Mouse (Mus musculus): ENCODE results near the gene Bdh2. TPM values are rescaled to one million over a fixed set of nuclear protein-coding genes. Genes with fewer than 3 reads are reported as not detected.

Gene Bdh2
- total and polyA plus RNA-seq, 3 experiments: 0.38 to 1.4 TPM; not detected in 1

GRCm38 (mm10) chr3:135272627-135273026 is 8.4 kb upstream of the Bdh2 start:
- H3K4me3 ChIP-seq (ENCODE audit: low read depth, low read length): no peak overlapping the region
- H3K36me3 ChIP-seq (replicated peaks): peaks cover 57% of the 10 kb centered on the region

GRCm38 (mm10) chr3:135273047-135273446 is 8.0 kb upstream of the Bdh2 start:
- DNase-seq (ENCODE audit: low spot score) (no peak), ATAC-seq (ENCODE audit: extremely low read depth, insufficient number of reproducible peaks, low FRiP score, poor library complexity, severe bottlenecking) (no peak)
- H3K9me3 ChIP-seq (replicated peaks): no peaks in the 10 kb centered on the region
- H3K36me3 ChIP-seq (replicated peaks): peaks cover 54% of the 10 kb centered on the region
- no peak overlapping the region for H3K4me3 ChIP-seq (ENCODE audit: low read depth, low read length)
- no peaks in the 10 kb centered on the region for H3K4me1 ChIP-seq (ENCODE audit: insufficient read depth, low read depth, low read length)
- TF ChIP-seq TAL1 (conservative IDR thresholded peaks at IDR 0.05; ENCODE audit: low read depth, low read length): no peak
- no peak for TF ChIP-seq CTCF (IDR thresholded peaks at IDR 0.05; ENCODE audit: low read depth, low read length)
- TF ChIP-seq POLR2AphosphoS5 (IDR thresholded peaks at IDR 0.05; ENCODE audit: insufficient replicate concordance, low read depth, low read length): no peak
- no peak for TF ChIP-seq GATA1 (IDR thresholded peaks at IDR 0.05; ENCODE audit: borderline replicate concordance, low read length)
- TF ChIP-seq GATA2 (IDR thresholded peaks at IDR 0.05; ENCODE audit: borderline replicate concordance, low read depth, low read length): no peak
- no peaks in the 10 kb centered on the region for H3K27me3 ChIP-seq (ENCODE audit: insufficient read depth, low read length)

More at GRCm38 (mm10) chr3:135272627-135273026, 8.4 kb upstream of the Bdh2 start:
- no peak for DNase-seq (ENCODE audit: low spot score)
- no peak for ATAC-seq (ENCODE audit: extremely low read depth, insufficient number of reproducible peaks, low FRiP score, poor library complexity, severe bottlenecking)
- Histone ChIP-seq H3K27me3 (ENCODE audit: insufficient read depth, low read length) (no peaks in the 10 kb centered on the region), H3K9me3 (replicated peaks) (no peaks in the 10 kb centered on the region), H3K4me1 (ENCODE audit: insufficient read depth, low read depth, low read length) (no peaks in the 10 kb centered on the region)
- TF ChIP-seq CTCF (IDR thresholded peaks at IDR 0.05; ENCODE audit: low read depth, low read length) (no peak), POLR2AphosphoS5 (IDR thresholded peaks at IDR 0.05; ENCODE audit: insufficient replicate concordance, low read depth, low read length) (no peak), GATA1 (IDR thresholded peaks at IDR 0.05; ENCODE audit: borderline replicate concordance, low read length) (no peak), TAL1 (conservative IDR thresholded peaks at IDR 0.05; ENCODE audit: low read depth, low read length) (no peak), GATA2 (IDR thresholded peaks at IDR 0.05; ENCODE audit: borderline replicate concordance, low read depth, low read length) (no peak)

DNA sequence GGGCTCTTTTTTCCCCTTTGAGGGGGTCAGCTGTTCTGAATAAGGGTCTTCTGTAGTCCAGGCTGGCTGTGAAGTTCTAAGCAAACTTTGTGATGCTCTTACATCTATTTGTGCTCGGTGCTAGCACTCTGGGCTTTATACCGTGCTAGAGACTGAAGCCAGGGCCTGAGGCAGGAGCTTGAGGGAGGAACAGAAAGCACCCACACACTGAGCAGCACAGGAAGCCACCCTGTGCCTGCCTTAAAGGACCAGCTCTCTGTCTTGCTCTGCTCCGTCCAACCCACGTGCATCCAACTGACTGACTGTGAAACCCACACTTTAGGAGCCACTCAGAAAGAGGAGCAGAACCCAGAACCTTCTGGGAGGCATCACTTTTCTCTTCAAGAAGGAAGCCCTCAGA is 861 bp upstream of the Bdh2 start:
- no peaks in the 10 kb centered on the region for H3K36me3 ChIP-seq (replicated peaks)
- no peak for TF ChIP-seq GATA2 (IDR thresholded peaks at IDR 0.05; ENCODE audit: borderline replicate concordance, low read depth, low read length)
- no peak for TF ChIP-seq GATA1 (IDR thresholded peaks at IDR 0.05; ENCODE audit: borderline replicate concordance, low read length)
- no peak for TF ChIP-seq TAL1 (conservative IDR thresholded peaks at IDR 0.05; ENCODE audit: low read depth, low read length)
- no peak for TF ChIP-seq CTCF (IDR thresholded peaks at IDR 0.05; ENCODE audit: low read depth, low read length)
- no peak for TF ChIP-seq POLR2AphosphoS5 (IDR thresholded peaks at IDR 0.05; ENCODE audit: insufficient replicate concordance, low read depth, low read length)
- peaks cover 6% of the 10 kb centered on the region; the same call in 1 of the 2 replicates for H3K4me1 ChIP-seq (ENCODE audit: insufficient read depth, low read depth, low read length)
- H3K27me3 ChIP-seq (ENCODE audit: insufficient read depth, low read length): peaks cover 15% of the 10 kb centered on the region
- ATAC-seq (ENCODE audit: extremely low read depth, insufficient number of reproducible peaks, low FRiP score, poor library complexity, severe bottlenecking) (no peak), DNase-seq (ENCODE audit: low spot score) (no peak)
- H3K4me3 ChIP-seq (ENCODE audit: low read depth, low read length): no peak overlapping the region
- H3K9me3 ChIP-seq (replicated peaks): no peaks in the 10 kb centered on the region

GRCm38 (mm10) chr3:135281701-135282100 is 680 bp downstream of the Bdh2 start:
- Histone ChIP-seq H3K4me3 (ENCODE audit: low read depth, low read length) (no peak overlapping the region), H3K9me3 (replicated peaks) (no peaks in the 10 kb centered on the region), H3K36me3 (replicated peaks) (no peaks in the 10 kb centered on the region), H3K4me1 (ENCODE audit: insufficient read depth, low read depth, low read length) (peaks cover 6% of the 10 kb centered on the region; the same call in 1 of the 2 replicates), H3K27me3 (ENCODE audit: insufficient read depth, low read length) (peaks cover 16% of the 10 kb centered on the region)
- DNase-seq (ENCODE audit: low spot score) (no peak), ATAC-seq (ENCODE audit: extremely low read depth, insufficient number of reproducible peaks, low FRiP score, poor library complexity, severe bottlenecking) (no peak)
- TF ChIP-seq GATA2 (IDR thresholded peaks at IDR 0.05; ENCODE audit: borderline replicate concordance, low read depth, low read length): no peak
- TF ChIP-seq TAL1 (conservative IDR thresholded peaks at IDR 0.05; ENCODE audit: low read depth, low read length): no peak
- no peak for TF ChIP-seq CTCF (IDR thresholded peaks at IDR 0.05; ENCODE audit: low read depth, low read length)
- TF ChIP-seq GATA1 (IDR thresholded peaks at IDR 0.05; ENCODE audit: borderline replicate concordance, low read length): no peak

DNA sequence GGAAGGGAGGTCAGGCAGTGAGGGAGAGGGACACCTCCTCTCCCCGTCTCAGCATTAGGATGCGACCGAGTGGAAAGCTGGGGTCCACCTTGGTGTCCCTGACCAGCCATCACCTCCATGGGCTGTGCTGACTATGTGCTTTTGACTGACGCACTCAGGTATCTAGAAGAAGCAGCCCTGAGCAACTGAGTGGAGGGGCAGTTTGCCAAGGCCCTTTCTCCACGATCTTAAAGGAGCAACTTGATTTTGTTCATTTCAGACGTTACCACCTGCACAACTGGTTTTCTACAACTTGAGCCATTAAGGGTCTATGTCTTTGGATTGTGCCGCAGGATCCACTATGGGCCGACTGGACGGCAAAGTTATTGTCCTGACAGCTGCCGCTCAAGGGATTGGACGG is 4.2 kb downstream of the Bdh2 start:
- H3K27me3 ChIP-seq (ENCODE audit: insufficient read depth, low read length): peaks cover 12% of the 10 kb centered on the region
- H3K36me3 ChIP-seq (replicated peaks): no peaks in the 10 kb centered on the region
- no peaks in the 10 kb centered on the region for H3K9me3 ChIP-seq (replicated peaks)
- DNase-seq (ENCODE audit: low spot score): no peak
- no peak for ATAC-seq (ENCODE audit: extremely low read depth, insufficient number of reproducible peaks, low FRiP score, poor library complexity, severe bottlenecking)
- TF ChIP-seq POLR2AphosphoS5 (IDR thresholded peaks at IDR 0.05; ENCODE audit: insufficient replicate concordance, low read depth, low read length) (no peak), TAL1 (conservative IDR thresholded peaks at IDR 0.05; ENCODE audit: low read depth, low read length) (no peak), GATA2 (IDR thresholded peaks at IDR 0.05; ENCODE audit: borderline replicate concordance, low read depth, low read length) (no peak), GATA1 (IDR thresholded peaks at IDR 0.05; ENCODE audit: borderline replicate concordance, low read length) (no peak), CTCF (IDR thresholded peaks at IDR 0.05; ENCODE audit: low read depth, low read length) (no peak)
- H3K4me1 ChIP-seq (ENCODE audit: insufficient read depth, low read depth, low read length): peaks cover 6% of the 10 kb centered on the region; the same call in 1 of the 2 replicates
- H3K4me3 ChIP-seq (ENCODE audit: low read depth, low read length): no peak overlapping the region

GRCm38 (mm10) chr3:135285807-135286206 is 4.8 kb downstream of the Bdh2 start:
- H3K9me3 ChIP-seq (replicated peaks): no peaks in the 10 kb centered on the region
- H3K4me3 ChIP-seq (ENCODE audit: low read depth, low read length): no peak overlapping the region
- TF ChIP-seq POLR2AphosphoS5 (IDR thresholded peaks at IDR 0.05; ENCODE audit: insufficient replicate concordance, low read depth, low read length) (no peak), CTCF (IDR thresholded peaks at IDR 0.05; ENCODE audit: low read depth, low read length) (no peak), TAL1 (conservative IDR thresholded peaks at IDR 0.05; ENCODE audit: low read depth, low read length) (no peak), GATA2 (IDR thresholded peaks at IDR 0.05; ENCODE audit: borderline replicate concordance, low read depth, low read length) (no peak), GATA1 (IDR thresholded peaks at IDR 0.05; ENCODE audit: borderline replicate concordance, low read length) (no peak)
- no peak for DNase-seq (ENCODE audit: low spot score)
- H3K4me1 ChIP-seq (ENCODE audit: insufficient read depth, low read depth, low read length): peaks cover 2% of the 10 kb centered on the region; the same call in 1 of the 2 replicates
- ATAC-seq (ENCODE audit: extremely low read depth, insufficient number of reproducible peaks, low FRiP score, poor library complexity, severe bottlenecking): no peak
- H3K27me3 ChIP-seq (ENCODE audit: insufficient read depth, low read length): peaks cover 12% of the 10 kb centered on the region
- H3K36me3 ChIP-seq (replicated peaks): no peaks in the 10 kb centered on the region
